Mouse (Mus musculus): Measurements from ENCODE around the gene Tram2. TPM values are rescaled to one million over a fixed set of nuclear protein-coding genes. Genes with fewer than 3 reads are reported as not detected.

Gene Tram2
- polyA plus RNA-seq, 1 experiment from 2014 or later = 4.0 TPM

GRCm38 (mm10) chr1:20984103-20984502, 94.9 kb downstream of the Tram2 start:
- H3K4me1 ChIP-seq = no peaks in the 10 kb centered on the region
- no peak; the same call in 1 of the 2 replicates for ATAC-seq (ENCODE audit: low FRiP score, low read depth)
- no peak overlapping the region for H3K4me2 ChIP-seq (replicated peaks)
- no peak overlapping the region for H3K4me3 ChIP-seq
- no peak overlapping the region for H3K9ac ChIP-seq (replicated peaks)
- H3K36me3 ChIP-seq = no peaks in the 10 kb centered on the region
- H3K27ac ChIP-seq (replicated peaks) = no peak overlapping the region
- WGBS = 79% methylated on average over 2 of the region's 2 CpGs
- no peaks in the 10 kb centered on the region for H3K27me3 ChIP-seq
- H3K9me3 ChIP-seq = no peaks in the 10 kb centered on the region

- Histone ChIP-seq H3K4me2 (replicated peaks) (no peak overlapping the region), H3K27ac (replicated peaks) (no peak overlapping the region), H3K27me3 (no peaks in the 10 kb centered on the region), H3K4me3 (no peak overlapping the region), H3K9me3 (no peaks in the 10 kb centered on the region), H3K9ac (replicated peaks) (no peak overlapping the region), H3K4me1 (no peaks in the 10 kb centered on the region), H3K36me3 (no peaks in the 10 kb centered on the region)
- no peak for ATAC-seq (ENCODE audit: low FRiP score, low read depth)
- 90% methylated on average over 6 of the region's 6 CpGs for WGBS
These were observed 97.3 kb downstream of the Tram2 start for GRCm38 (mm10) chr1:20981764-20982163.

GRCm38 (mm10) chr1:20980553-20980952, 98.5 kb downstream of the Tram2 start:
- H3K4me1 ChIP-seq = no peaks in the 10 kb centered on the region
- no peak overlapping the region for H3K27ac ChIP-seq (replicated peaks)
- H3K36me3 ChIP-seq = no peaks in the 10 kb centered on the region
- H3K4me2 ChIP-seq (replicated peaks) = no peak overlapping the region
- no peaks in the 10 kb centered on the region for H3K27me3 ChIP-seq
- H3K4me3 ChIP-seq = no peak overlapping the region
- H3K9ac ChIP-seq (replicated peaks) = no peak overlapping the region
- no peaks in the 10 kb centered on the region for H3K9me3 ChIP-seq
- 11% methylated on average over 1 of the region's 1 CpGs for WGBS
- ATAC-seq (ENCODE audit: low FRiP score, low read depth) = 0 out of 2 replicates have a peak, but pooled peaks have one; percentile 50

- no peak overlapping the region for H3K4me3 ChIP-seq
- ATAC-seq (ENCODE audit: low FRiP score, low read depth) = no peak
- WGBS = 81% methylated on average over 9 of the region's 9 CpGs
These were observed 104.5 kb downstream of the Tram2 start for GRCm38 (mm10) chr1:20974341-20975135.

GRCm38 (mm10) chr1:20973389-20973788, 105.6 kb downstream of the Tram2 start:
- Histone ChIP-seq H3K9ac (replicated peaks) (no peak overlapping the region), H3K27me3 (no peaks in the 10 kb centered on the region), H3K4me3 (no peak overlapping the region), H3K4me1 (no peaks in the 10 kb centered on the region), H3K4me2 (replicated peaks) (no peak overlapping the region), H3K27ac (replicated peaks) (no peak overlapping the region), H3K9me3 (no peaks in the 10 kb centered on the region), H3K36me3 (no peaks in the 10 kb centered on the region)
- 94% methylated on average over 6 of the region's 6 CpGs for WGBS
- no peak for ATAC-seq (ENCODE audit: low FRiP score, low read depth)

More at GRCm38 (mm10) chr1:20974341-20975135, 104.5 kb downstream of the Tram2 start:
- no peaks in the 10 kb centered on the region for H3K4me1 ChIP-seq
- H3K27me3 ChIP-seq = no peaks in the 10 kb centered on the region
- no peak overlapping the region for H3K27ac ChIP-seq (replicated peaks)
- H3K9me3 ChIP-seq = no peaks in the 10 kb centered on the region
- H3K4me2 ChIP-seq (replicated peaks) = no peak overlapping the region
- H3K9ac ChIP-seq (replicated peaks) = no peak overlapping the region
- H3K36me3 ChIP-seq = no peaks in the 10 kb centered on the region

- Histone ChIP-seq H3K9ac (replicated peaks) (no peak overlapping the region), H3K36me3 (no peaks in the 10 kb centered on the region), H3K4me3 (no peak overlapping the region), H3K9me3 (no peaks in the 10 kb centered on the region), H3K4me1 (no peaks in the 10 kb centered on the region), H3K4me2 (replicated peaks) (no peak overlapping the region), H3K27me3 (no peaks in the 10 kb centered on the region), H3K27ac (replicated peaks) (no peak overlapping the region)
- ATAC-seq (ENCODE audit: low FRiP score, low read depth) = no peak
- 91% methylated on average over 2 of the region's 2 CpGs for whole genome bisulfite sequencing
These were observed 109.4 kb downstream of the Tram2 start for GRCm38 (mm10) chr1:20969642-20970041.

- Histone ChIP-seq H3K27ac (replicated peaks) (no peak overlapping the region), H3K4me3 (no peak overlapping the region), H3K4me2 (replicated peaks) (no peak overlapping the region), H3K27me3 (no peaks in the 10 kb centered on the region), H3K4me1 (0 out of 2 replicates have a peak, but pooled peaks cover 11% of the 10 kb centered on the region), H3K9me3 (no peaks in the 10 kb centered on the region), H3K36me3 (no peaks in the 10 kb centered on the region), H3K9ac (replicated peaks) (no peak overlapping the region)
- WGBS = 91% methylated on average over 3 of the region's 3 CpGs
- ATAC-seq (ENCODE audit: low FRiP score, low read depth) = no peak
These were observed 124.2 kb downstream of the Tram2 start for GRCm38 (mm10) chr1:20954876-20955275.

GRCm38 (mm10) chr1:20951799-20952198, 127.2 kb downstream of the Tram2 start:
- H3K4me3 ChIP-seq = peak overlapping the region; percentile 51

GRCm38 (mm10) chr1:20951300-20951763, 127.7 kb downstream of the Tram2 start, which contains the start of gene Efhc1:
Efhc1 (plus strand) TSS chr1:20951626.
- H3K4me1 ChIP-seq = 0 out of 2 replicates have a peak, but pooled peaks cover 11% of the 10 kb centered on the region
- peak within 1 kb of the TSS; percentile 68 for H3K9ac ChIP-seq (replicated peaks)
- no peaks in the 10 kb centered on the region for H3K9me3 ChIP-seq
- H3K4me2 ChIP-seq (replicated peaks) = peak within 1 kb of the TSS; percentile 63
- peak; percentile 98 for ATAC-seq (ENCODE audit: low FRiP score, low read depth)
- H3K27me3 ChIP-seq = no peaks in the 10 kb centered on the region; the same call in 1 of the 2 replicates
- H3K4me3 ChIP-seq = peak within 1 kb of the TSS; percentile 51
- peak within 1 kb of the TSS; percentile 91 for H3K27ac ChIP-seq (replicated peaks)
- no peaks in the 10 kb centered on the region for H3K36me3 ChIP-seq
- WGBS = 2% methylated on average over 21 of the region's 23 CpGs

More at GRCm38 (mm10) chr1:20951799-20952198, 127.2 kb downstream of the Tram2 start:
- WGBS = 2% methylated on average over 16 of the region's 16 CpGs
- Histone ChIP-seq H3K4me1 (0 out of 2 replicates have a peak, but pooled peaks cover 11% of the 10 kb centered on the region), H3K9me3 (no peaks in the 10 kb centered on the region), H3K4me2 (replicated peaks) (peak overlapping the region; percentile 63), H3K27ac (replicated peaks) (peak overlapping the region; percentile 91), H3K9ac (replicated peaks) (peak overlapping the region; percentile 68), H3K36me3 (no peaks in the 10 kb centered on the region), H3K27me3 (no peaks in the 10 kb centered on the region; the same call in 1 of the 2 replicates)
- no peak; the same call in 1 of the 2 replicates for ATAC-seq (ENCODE audit: low FRiP score, low read depth)

Other genes with a start within 250 kb of the Tram2 start
- 8.9 and 11.8 TPM in 2 replicates for gene Paqr8, start 188.6 kb downstream of the Tram2 start, polyA plus RNA-seq (2016; fragmentation: Nextera tagmentation; extraction: Ambion mirVana)
- gene Efhc1, start 127.6 kb downstream of the Tram2 start, polyA plus RNA-seq (2016; fragmentation: Nextera tagmentation; extraction: Ambion mirVana) = 1.8 and 2.0 TPM in 2 replicates
- gene Tmem14a, start 139.3 kb upstream of the Tram2 start, polyA plus RNA-seq (2016; fragmentation: Nextera tagmentation; extraction: Ambion mirVana) = 12.6 and 12.7 TPM in 2 replicates
- gene Gsta3, start 161.4 kb upstream of the Tram2 start, polyA plus RNA-seq (2016; fragmentation: Nextera tagmentation; extraction: Ambion mirVana) = 0.24 and 0.47 TPM in 2 replicates